Mouse (Mus musculus): Measurements from ENCODE around the gene Pam16. TPM values are rescaled to one million over a fixed set of nuclear protein-coding genes. Genes with fewer than 3 reads are reported as not detected.
A peak's percentile ranks its signal among the peaks of the same experiment; 100 is the strongest.

Pam16 gene
- polyA plus RNA-seq, 1 experiment from 2014 or later, result 193 TPM

DNA sequence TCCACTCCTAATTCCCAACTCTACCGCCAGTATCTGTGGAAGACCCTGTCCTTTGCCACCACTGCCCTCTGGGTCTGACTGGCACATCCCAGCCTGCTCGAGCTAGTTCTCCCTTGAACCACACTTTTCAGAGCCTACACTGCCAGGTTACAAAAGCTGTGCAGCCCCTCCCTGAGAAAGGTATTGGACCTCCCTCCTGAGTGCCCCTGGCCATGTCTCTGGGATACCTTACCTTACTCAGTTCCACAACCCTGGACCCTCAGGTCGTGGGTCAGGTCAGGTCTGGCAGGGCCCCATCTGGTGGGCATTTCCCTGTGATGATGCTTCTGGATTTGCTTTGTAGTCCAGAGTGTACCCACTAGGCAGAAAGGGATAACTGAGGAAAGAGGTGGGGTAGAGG lies 25.2 kb downstream of the Pam16 start:
- H3K36me3 ChIP-seq (replicated peaks; ENCODE audit: control insufficient read depth, insufficient read depth), result no peaks in the 10 kb centered on the region
- peaks cover 68% of the 10 kb centered on the region for H3K4me1 ChIP-seq (replicated peaks; ENCODE audit: control insufficient read depth, insufficient read depth, low read length)
- H3K27ac ChIP-seq, result no peak overlapping the region
- no peaks in the 10 kb centered on the region for H3K27me3 ChIP-seq (ENCODE audit: control insufficient read depth, insufficient read depth, low read length)
- H3K9ac ChIP-seq, result no peak overlapping the region
- ATAC-seq (ENCODE audit: low FRiP score), result no peak
- no peak overlapping the region for H3K4me3 ChIP-seq (replicated peaks; ENCODE audit: low read length)
- no peak for DNase-seq (ENCODE audit: low spot score)
- H3K4me2 ChIP-seq (replicated peaks), result no peak overlapping the region
- no peaks in the 10 kb centered on the region for H3K9me3 ChIP-seq (ENCODE audit: control insufficient read depth, low read length)
- 84% methylated on average over 3 of the region's 3 CpGs for WGBS

DNA sequence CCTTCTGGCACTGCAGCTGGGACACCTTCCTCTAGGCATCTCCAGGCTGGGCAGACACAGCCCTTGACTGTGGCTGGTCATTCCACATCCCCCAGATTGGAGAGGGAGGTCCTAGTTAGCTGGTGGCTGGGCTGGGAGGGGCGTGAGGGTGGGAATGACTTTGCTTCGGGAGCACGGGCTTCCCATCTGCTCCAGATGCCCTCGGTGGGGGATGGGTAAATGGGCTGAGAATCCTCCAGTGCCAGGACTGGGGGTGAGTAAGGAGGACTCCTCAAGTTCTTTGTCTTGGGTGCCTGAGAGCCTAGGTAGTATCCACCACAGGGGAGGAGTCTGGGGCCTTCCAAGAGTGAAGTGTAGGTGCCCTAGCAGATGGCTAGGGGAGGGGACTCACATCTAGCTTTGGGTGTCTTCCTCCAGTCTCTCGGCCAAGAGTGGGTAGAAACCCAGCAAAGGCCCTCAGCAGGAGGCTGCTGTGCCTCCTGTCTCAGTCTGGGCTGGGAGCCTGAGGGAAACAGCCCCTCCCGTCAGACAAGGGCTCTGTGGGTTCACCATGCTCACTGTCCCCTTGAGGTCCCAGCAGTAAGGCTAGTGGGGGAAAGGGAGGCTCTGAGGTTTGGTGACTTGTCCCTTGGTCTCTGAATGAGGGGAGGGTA lies 25.8 kb downstream of the Pam16 start:
- no peaks in the 10 kb centered on the region for H3K36me3 ChIP-seq (replicated peaks; ENCODE audit: control insufficient read depth, insufficient read depth)
- H3K27ac ChIP-seq, result 0 out of 2 replicates have a peak overlapping the region, but pooled peaks have one; percentile 52
- no peak overlapping the region for H3K9ac ChIP-seq
- peaks cover 63% of the 10 kb centered on the region for H3K4me1 ChIP-seq (replicated peaks; ENCODE audit: control insufficient read depth, insufficient read depth, low read length)
- DNase-seq (ENCODE audit: low spot score) (no peak), ATAC-seq (ENCODE audit: low FRiP score) (no peak)
- peak overlapping the region; percentile 0; the same call in 1 of the 2 replicates for H3K4me2 ChIP-seq (replicated peaks)
- H3K4me3 ChIP-seq (replicated peaks; ENCODE audit: low read length), result no peak overlapping the region
- 20% methylated on average over 6 of the region's 6 CpGs for WGBS
- no peaks in the 10 kb centered on the region for H3K27me3 ChIP-seq (ENCODE audit: control insufficient read depth, insufficient read depth, low read length)
- no peaks in the 10 kb centered on the region for H3K9me3 ChIP-seq (ENCODE audit: control insufficient read depth, low read length)

DNA sequence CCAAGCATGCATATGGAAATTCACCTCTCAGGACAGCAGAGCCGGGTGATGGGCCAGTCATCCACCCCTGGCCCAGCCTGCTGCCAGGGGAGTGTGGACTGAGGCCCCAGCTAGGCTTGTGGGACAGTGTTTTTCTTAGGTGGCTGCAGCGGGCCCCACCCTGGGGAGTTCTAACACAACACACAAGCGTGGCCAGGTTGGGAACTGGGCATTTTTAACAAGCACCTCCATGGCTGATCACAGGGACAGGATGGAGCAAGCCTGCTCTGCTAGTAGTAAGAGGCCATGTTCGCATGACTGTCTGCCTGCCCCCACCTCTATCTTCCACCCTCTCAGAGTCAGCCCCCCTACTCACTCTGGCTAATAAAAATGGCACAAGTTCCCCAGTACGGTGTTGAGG lies 26.7 kb downstream of the Pam16 start:
- 0 out of 2 replicates have a peak overlapping the region, but pooled peaks have one; percentile 39 for H3K9ac ChIP-seq
- no peak for ATAC-seq (ENCODE audit: low FRiP score)
- DNase-seq (ENCODE audit: low spot score), result no peak
- peak overlapping the region; percentile 0 for H3K4me2 ChIP-seq (replicated peaks)
- no peaks in the 10 kb centered on the region for H3K27me3 ChIP-seq (ENCODE audit: control insufficient read depth, insufficient read depth, low read length)
- no peaks in the 10 kb centered on the region for H3K36me3 ChIP-seq (replicated peaks; ENCODE audit: control insufficient read depth, insufficient read depth)
- 0 out of 2 replicates have a peak overlapping the region, but pooled peaks have one; percentile 87 for H3K4me3 ChIP-seq (replicated peaks; ENCODE audit: low read length)
- peaks cover 61% of the 10 kb centered on the region for H3K4me1 ChIP-seq (replicated peaks; ENCODE audit: control insufficient read depth, insufficient read depth, low read length)
- H3K9me3 ChIP-seq (ENCODE audit: control insufficient read depth, low read length), result no peaks in the 10 kb centered on the region
- H3K27ac ChIP-seq, result no peak overlapping the region
- WGBS, result 63% methylated on average over 5 of the region's 5 CpGs

DNA sequence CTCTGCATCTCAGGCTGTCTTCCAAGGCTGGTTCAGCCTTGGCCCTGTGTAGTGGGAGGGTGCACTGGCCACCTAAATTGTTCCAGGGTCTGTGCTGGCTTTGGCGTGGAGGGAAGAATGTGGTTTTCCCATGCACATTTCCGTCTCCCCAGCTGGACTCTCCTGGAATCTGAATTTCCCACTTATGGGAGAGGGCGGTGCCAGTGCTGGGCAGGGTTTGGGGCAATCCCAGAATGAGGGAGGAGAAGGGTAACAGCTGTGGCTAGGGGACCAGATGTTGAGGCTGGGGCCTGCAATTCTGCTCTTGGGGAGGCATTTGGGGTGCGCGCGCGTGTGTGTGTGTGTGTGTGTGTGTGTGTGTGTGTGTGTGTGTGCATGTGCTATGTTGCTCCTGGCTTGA lies 27.5 kb downstream of the Pam16 start:
- Histone ChIP-seq H3K4me1 (replicated peaks; ENCODE audit: control insufficient read depth, insufficient read depth, low read length) (peaks cover 57% of the 10 kb centered on the region), H3K9ac (peak overlapping the region; percentile 25; the same call in 1 of the 2 replicates), H3K4me3 (replicated peaks; ENCODE audit: low read length) (peak overlapping the region; percentile 87; the same call in 1 of the 2 replicates), H3K27ac (no peak overlapping the region), H3K36me3 (replicated peaks; ENCODE audit: control insufficient read depth, insufficient read depth) (no peaks in the 10 kb centered on the region), H3K4me2 (replicated peaks) (peak overlapping the region; percentile 91), H3K27me3 (ENCODE audit: control insufficient read depth, insufficient read depth, low read length) (no peaks in the 10 kb centered on the region), H3K9me3 (ENCODE audit: control insufficient read depth, low read length) (no peaks in the 10 kb centered on the region)
- DNase-seq (ENCODE audit: low spot score) (no peak), ATAC-seq (ENCODE audit: low FRiP score) (no peak)
- 58% methylated on average over 7 of the region's 7 CpGs for WGBS

DNA sequence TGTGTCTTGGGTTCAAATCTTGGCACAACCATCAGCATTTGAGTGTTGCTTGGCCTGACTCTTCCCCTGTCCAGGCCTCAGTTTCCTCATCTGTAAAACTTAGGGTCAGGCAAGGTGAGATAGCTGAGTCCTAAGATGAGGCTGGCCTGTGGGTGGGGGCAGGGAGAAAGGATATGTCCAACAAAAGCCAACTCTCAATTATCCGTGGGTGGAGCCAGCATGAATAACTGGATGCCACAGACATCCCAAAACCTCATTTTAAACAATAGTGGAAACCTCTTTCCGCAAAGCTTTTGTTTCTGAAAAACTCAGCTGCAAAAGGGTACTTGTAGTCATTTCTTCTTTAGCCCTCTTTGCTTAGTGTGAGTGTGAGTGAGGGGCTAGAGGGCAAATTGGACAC lies 28.0 kb downstream of the Pam16 start:
- Histone ChIP-seq H3K36me3 (replicated peaks; ENCODE audit: control insufficient read depth, insufficient read depth) (no peaks in the 10 kb centered on the region), H3K27me3 (ENCODE audit: control insufficient read depth, insufficient read depth, low read length) (no peaks in the 10 kb centered on the region), H3K9me3 (ENCODE audit: control insufficient read depth, low read length) (no peaks in the 10 kb centered on the region), H3K9ac (peak overlapping the region; percentile 98; the same call in 1 of the 2 replicates), H3K4me2 (replicated peaks) (peak overlapping the region; percentile 91), H3K4me3 (replicated peaks; ENCODE audit: low read length) (peak overlapping the region; percentile 87; the same call in 1 of the 2 replicates), H3K4me1 (replicated peaks; ENCODE audit: control insufficient read depth, insufficient read depth, low read length) (peaks cover 52% of the 10 kb centered on the region), H3K27ac (0 out of 2 replicates have a peak overlapping the region, but pooled peaks have one; percentile 26)
- ATAC-seq (ENCODE audit: low FRiP score) (no peak), DNase-seq (ENCODE audit: low spot score) (no peak)
- WGBS, result 26% methylated on average over 2 of the region's 2 CpGs

DNA sequence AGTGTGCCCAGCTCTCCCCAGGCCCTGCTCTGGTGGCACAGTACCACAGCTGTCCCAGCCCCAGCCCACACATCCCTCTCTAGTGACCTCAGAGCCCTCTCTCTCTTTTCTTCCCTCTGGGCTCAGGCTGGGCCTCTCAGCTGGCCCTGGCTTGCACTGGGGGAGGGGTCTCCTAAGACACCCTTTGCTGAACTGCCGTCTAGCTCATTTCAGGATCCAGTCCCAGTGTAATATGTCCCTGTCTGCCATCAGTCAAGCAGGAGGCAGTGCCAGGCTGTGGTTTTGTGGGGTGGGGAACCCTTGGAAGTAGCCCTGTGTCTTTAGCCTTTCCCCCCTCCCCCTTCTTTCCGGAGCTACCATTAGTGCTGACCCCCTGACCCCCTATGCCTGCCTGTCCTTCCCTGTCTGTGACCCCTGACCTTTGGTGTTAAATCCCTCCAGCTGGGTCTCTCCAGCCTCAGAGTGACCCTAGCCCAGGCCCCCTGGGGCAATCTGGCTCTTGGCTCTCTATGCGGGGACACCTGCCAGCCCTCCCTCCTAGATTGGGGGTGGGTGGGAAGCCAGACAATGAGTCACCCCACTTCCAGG lies 28.6 kb downstream of the Pam16 start:
- H3K4me3 ChIP-seq (replicated peaks; ENCODE audit: low read length), result peak overlapping the region; percentile 87
- WGBS, result 11% methylated on average over 3 of the region's 3 CpGs
- H3K27me3 ChIP-seq (ENCODE audit: control insufficient read depth, insufficient read depth, low read length), result no peaks in the 10 kb centered on the region
- H3K36me3 ChIP-seq (replicated peaks; ENCODE audit: control insufficient read depth, insufficient read depth), result no peaks in the 10 kb centered on the region
- H3K4me1 ChIP-seq (replicated peaks; ENCODE audit: control insufficient read depth, insufficient read depth, low read length), result peaks cover 51% of the 10 kb centered on the region
- H3K9me3 ChIP-seq (ENCODE audit: control insufficient read depth, low read length), result no peaks in the 10 kb centered on the region
- ATAC-seq (ENCODE audit: low FRiP score), result no peak
- peak overlapping the region; percentile 98 for H3K9ac ChIP-seq
- no peak for DNase-seq (ENCODE audit: low spot score)
- H3K27ac ChIP-seq, result peak overlapping the region; percentile 94
- peak overlapping the region; percentile 91 for H3K4me2 ChIP-seq (replicated peaks)

DNA sequence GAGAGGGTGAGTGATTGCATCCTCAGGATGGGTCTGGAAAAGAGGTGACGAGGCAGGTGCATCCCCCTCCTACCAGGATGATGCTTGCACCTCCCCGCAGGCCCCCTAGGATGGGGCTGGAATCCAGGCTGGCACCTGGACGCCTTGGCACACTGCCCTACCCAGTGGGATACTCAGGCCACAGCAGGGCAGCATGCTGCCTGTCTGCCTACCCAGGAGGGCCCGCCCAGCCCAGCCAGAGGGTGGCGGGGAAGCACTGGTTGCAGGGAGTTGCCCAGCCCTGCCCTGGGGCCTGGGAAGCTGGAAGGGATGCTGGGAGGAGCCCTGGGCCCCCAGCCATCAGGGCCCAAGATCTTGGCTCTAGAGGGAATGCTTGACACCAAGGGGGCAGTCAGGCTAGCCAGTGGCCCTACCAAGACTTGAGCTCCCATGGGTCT lies 29.2 kb downstream of the Pam16 start:
- peaks cover 2% of the 10 kb centered on the region; the same call in 1 of the 2 replicates for H3K36me3 ChIP-seq (replicated peaks; ENCODE audit: control insufficient read depth, insufficient read depth)
- 2% methylated on average over 5 of the region's 5 CpGs for WGBS
- peak overlapping the region; percentile 91 for H3K4me2 ChIP-seq (replicated peaks)
- H3K9me3 ChIP-seq (ENCODE audit: control insufficient read depth, low read length), result no peaks in the 10 kb centered on the region
- H3K27ac ChIP-seq, result peak overlapping the region; percentile 94
- peak; percentile 7; the same call in 1 of the 2 replicates for ATAC-seq (ENCODE audit: low FRiP score)
- H3K4me1 ChIP-seq (replicated peaks; ENCODE audit: control insufficient read depth, insufficient read depth, low read length), result peaks cover 51% of the 10 kb centered on the region
- H3K4me3 ChIP-seq (replicated peaks; ENCODE audit: low read length), result peak overlapping the region; percentile 87
- H3K9ac ChIP-seq, result peak overlapping the region; percentile 98
- H3K27me3 ChIP-seq (ENCODE audit: control insufficient read depth, insufficient read depth, low read length), result no peaks in the 10 kb centered on the region
- no peak for DNase-seq (ENCODE audit: low spot score)

DNA sequence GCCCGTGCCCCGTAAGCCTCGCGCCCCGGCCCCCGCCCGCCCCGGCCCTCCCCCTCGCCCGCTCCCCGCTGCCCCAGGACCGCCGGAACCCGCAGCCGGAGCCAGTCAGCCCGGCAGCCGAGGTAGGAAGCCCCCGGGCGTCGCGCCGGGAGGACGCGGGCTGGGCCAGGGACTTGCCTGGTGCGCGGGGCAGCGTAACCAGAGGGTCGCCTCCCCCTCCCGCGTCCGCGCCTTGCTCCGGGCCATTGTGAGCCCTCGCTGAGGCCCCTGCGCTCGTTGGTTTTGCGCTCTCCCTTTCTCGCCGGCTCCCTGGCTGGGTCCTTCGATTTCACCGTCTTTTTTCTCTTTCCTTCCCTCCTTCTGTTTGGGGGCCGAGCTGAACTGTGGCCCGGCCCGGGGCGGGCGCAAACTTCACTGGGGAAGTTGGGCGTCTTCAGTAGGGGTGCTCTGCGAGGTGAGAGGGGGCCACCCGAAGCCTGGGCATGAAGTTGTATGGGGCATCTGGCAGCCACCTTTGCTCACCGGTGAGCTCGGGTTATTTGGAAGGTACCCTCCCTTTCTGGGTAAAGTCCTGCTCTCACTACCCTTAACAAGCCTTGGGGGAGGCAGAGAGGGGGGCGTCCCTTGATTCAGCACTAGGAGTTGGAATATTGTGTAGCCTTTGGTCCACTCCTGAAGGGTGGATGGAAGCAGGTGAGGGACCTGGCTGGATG lies 29.8 kb downstream of the Pam16 start:
- WGBS, result 0% methylated on average over 27 of the region's 52 CpGs
- DNase-seq (ENCODE audit: low spot score) (no peak), ATAC-seq (ENCODE audit: low FRiP score) (peak; percentile 42)
- Histone ChIP-seq H3K27me3 (ENCODE audit: control insufficient read depth, insufficient read depth, low read length) (no peaks in the 10 kb centered on the region), H3K36me3 (replicated peaks; ENCODE audit: control insufficient read depth, insufficient read depth) (peaks cover 6% of the 10 kb centered on the region; the same call in 1 of the 2 replicates), H3K4me2 (replicated peaks) (peak overlapping the region; percentile 91), H3K27ac (peak overlapping the region; percentile 94), H3K9me3 (ENCODE audit: control insufficient read depth, low read length) (no peaks in the 10 kb centered on the region), H3K9ac (peak overlapping the region; percentile 98), H3K4me3 (replicated peaks; ENCODE audit: low read length) (peak overlapping the region; percentile 87), H3K4me1 (replicated peaks; ENCODE audit: control insufficient read depth, insufficient read depth, low read length) (peaks cover 51% of the 10 kb centered on the region)

All from hindbrain, embryonic 14.5 days (tissue).